Comparison of ENCODE assay signal across 20 mouse cellular contexts in the genomic region with DNA sequence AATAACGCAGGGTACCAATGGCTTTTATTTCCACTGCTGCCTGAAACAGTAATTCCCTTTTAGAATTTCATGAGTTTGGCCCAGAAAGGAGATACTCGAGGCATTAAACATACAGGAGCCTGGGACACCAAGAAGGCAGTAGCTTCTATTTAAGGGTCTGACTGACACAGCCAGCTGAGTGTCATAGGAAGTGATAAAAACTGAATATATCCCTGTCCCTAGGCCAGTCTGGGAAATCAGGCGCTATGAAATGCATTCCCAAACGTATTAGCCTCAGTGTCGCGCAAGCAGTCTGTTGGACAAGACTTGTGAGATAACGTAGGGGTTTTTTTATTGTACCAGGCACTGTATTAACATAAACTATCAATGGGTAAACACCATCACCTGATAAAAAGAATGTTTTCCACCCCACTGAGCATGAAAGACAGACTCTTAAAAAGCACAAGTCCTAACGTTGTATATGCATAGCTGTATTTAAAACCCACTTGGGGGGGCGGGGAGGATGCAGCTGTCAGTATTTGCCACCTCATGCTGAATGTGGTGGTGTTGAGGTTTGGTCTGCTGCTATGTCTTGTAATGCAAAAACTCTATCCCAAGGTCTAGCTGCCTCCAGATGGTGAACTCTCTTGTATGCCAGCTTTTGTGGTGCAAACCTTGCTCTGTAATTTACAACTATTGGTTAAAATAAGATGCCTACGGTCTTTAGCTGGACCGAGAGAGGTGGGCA. TPM values are rescaled to one million over a fixed set of nuclear protein-coding genes. Genes with fewer than 3 reads are reported as not detected.
DNase-seq lines count a peak whose midpoint lies in the region; ATAC-seq and TF ChIP-seq lines count a peak whose summit lies in the region.
"Had no signal": no experiment of that assay in that cellular context is flagged by ENCODE, and none has a peak within 500 bp of the region (broad histone marks: within the 10 kb centered on the region; RNA-seq: fewer than 3 reads in every experiment).

No protein-coding gene starts in this region.

- H3K27me3 ChIP-seq in embryonic facial prominence, embryonic 15.5 days, result no peaks in the 10 kb centered on the region
- H3K27me3 ChIP-seq in embryonic facial prominence, embryonic 10.5 days (replicated peaks; ENCODE audit: low read depth, poor library complexity, severe bottlenecking), result no peaks in the 10 kb centered on the region
- no peaks in the 10 kb centered on the region for H3K27me3 ChIP-seq in heart, embryonic 12.5 days (replicated peaks)
- no peaks in the 10 kb centered on the region for H3K27me3 ChIP-seq in liver, embryonic 16.5 days (ENCODE audit: control insufficient read depth, insufficient read depth, low read depth, low read length)
- no peaks in the 10 kb centered on the region for H3K27me3 ChIP-seq in liver, embryonic 12.5 days (replicated peaks)
- H3K27me3 ChIP-seq in myocyte (ENCODE audit: control insufficient read depth, insufficient read depth, insufficient read length), result no peaks in the 10 kb centered on the region
- H3K27me3 ChIP-seq: limb, embryonic 15.5 days; neural tube, embryonic 15.5 days had no signal

- 0 out of 2 replicates have a peak, but pooled peaks have one; percentile 43 for ATAC-seq in embryonic facial prominence, embryonic 15.5 days (ENCODE audit: insufficient number of reproducible peaks, low FRiP score, low TSS enrichment, low read depth)
- no peak for ATAC-seq in heart, embryonic 12.5 days (ENCODE audit: insufficient number of reproducible peaks, low FRiP score)
- ATAC-seq in liver, embryonic 16.5 days (ENCODE audit: low read depth), result no peak
- ATAC-seq in liver, embryonic 12.5 days, result no peak

- H3K4me3 ChIP-seq in embryonic facial prominence, embryonic 15.5 days (replicated peaks), result no peak overlapping the region
- no peak overlapping the region for H3K4me3 ChIP-seq in embryonic facial prominence, embryonic 10.5 days
- no peak overlapping the region for H3K4me3 ChIP-seq in heart, embryonic 12.5 days
- H3K4me3 ChIP-seq in liver, embryonic 16.5 days (ENCODE audit: low read depth, low read length), result no peak overlapping the region
- no peak overlapping the region for H3K4me3 ChIP-seq in liver, embryonic 12.5 days
- no peak overlapping the region for H3K4me3 ChIP-seq in myocyte
- H3K4me3 ChIP-seq: limb, embryonic 15.5 days; neural tube, embryonic 15.5 days had no signal

- H3K79me2 ChIP-seq in myocyte (ENCODE audit: control insufficient read depth, insufficient read depth), result no peaks in the 10 kb centered on the region

- no peak overlapping the region for H3ac ChIP-seq in myocyte (ENCODE audit: control insufficient read depth, insufficient read length)

- H3K9me3 ChIP-seq in embryonic facial prominence, embryonic 15.5 days (replicated peaks), result no peaks in the 10 kb centered on the region
- no peaks in the 10 kb centered on the region for H3K9me3 ChIP-seq in embryonic facial prominence, embryonic 10.5 days
- no peaks in the 10 kb centered on the region for H3K9me3 ChIP-seq in heart, embryonic 12.5 days (replicated peaks)
- no peaks in the 10 kb centered on the region for H3K9me3 ChIP-seq in liver, embryonic 16.5 days (replicated peaks; ENCODE audit: control insufficient read depth, low read length)
- H3K9me3 ChIP-seq in liver, embryonic 12.5 days (replicated peaks), result no peaks in the 10 kb centered on the region
- H3K9me3 ChIP-seq: limb, embryonic 15.5 days; neural tube, embryonic 15.5 days had no signal

- 69% methylated on average over 11 of the region's 11 CpGs for WGBS in embryonic facial prominence, embryonic 15.5 days
- 74% methylated on average over 11 of the region's 11 CpGs for WGBS in embryonic facial prominence, embryonic 10.5 days
- 43% methylated on average over 11 of the region's 11 CpGs for WGBS in heart, embryonic 12.5 days
- WGBS in liver, embryonic 16.5 days (ENCODE audit: insufficient replicate concordance), result 57% methylated on average over 11 of the region's 11 CpGs
- 63% methylated on average over 11 of the region's 11 CpGs for WGBS in liver, embryonic 12.5 days (ENCODE audit: insufficient replicate concordance)

- no peaks in the 10 kb centered on the region for H3K36me3 ChIP-seq in embryonic facial prominence, embryonic 15.5 days
- H3K36me3 ChIP-seq in embryonic facial prominence, embryonic 10.5 days (replicated peaks), result no peaks in the 10 kb centered on the region
- H3K36me3 ChIP-seq in heart, embryonic 12.5 days, result no peaks in the 10 kb centered on the region
- H3K36me3 ChIP-seq in liver, embryonic 16.5 days (ENCODE audit: control insufficient read depth, insufficient read depth), result no peaks in the 10 kb centered on the region
- H3K36me3 ChIP-seq in liver, embryonic 12.5 days, result no peaks in the 10 kb centered on the region
- no peaks in the 10 kb centered on the region for H3K36me3 ChIP-seq in myocyte (ENCODE audit: control insufficient read depth, insufficient read depth)
- H3K36me3 ChIP-seq: limb, embryonic 15.5 days; neural tube, embryonic 15.5 days had no signal

- TF ChIP-seq POLR2A in myocyte (IDR thresholded peaks at IDR 0.05; ENCODE audit: insufficient read length, low read depth), result no peak

- no peak for DNase-seq in embryonic facial prominence, embryonic 10.5 days (ENCODE audit: low spot score)
- no peak for DNase-seq in heart, adult 18-20 months
- DNase-seq in cerebellum, adult 11 months, result no peak
- DNase-seq: cerebellum, adult 9-11 months; kidney, adult 18-20 months; kidney, postnatal 4 days; lung, postnatal 14 days; retina, postnatal 1 day; spleen, adult 18-20 months; thymus, postnatal 4 days had no signal

- no peaks in the 10 kb centered on the region for H3K4me1 ChIP-seq in embryonic facial prominence, embryonic 15.5 days
- peaks cover 26% of the 10 kb centered on the region for H3K4me1 ChIP-seq in embryonic facial prominence, embryonic 10.5 days
- peaks cover 45% of the 10 kb centered on the region for H3K4me1 ChIP-seq in heart, embryonic 12.5 days (replicated peaks)
- peaks cover 2% of the 10 kb centered on the region for H3K4me1 ChIP-seq in liver, embryonic 16.5 days (ENCODE audit: control insufficient read depth, low read depth, low read length)
- peaks cover 9% of the 10 kb centered on the region; the same call in 1 of the 2 replicates for H3K4me1 ChIP-seq in liver, embryonic 12.5 days
- H3K4me1 ChIP-seq: limb, embryonic 15.5 days had no signal

- no peak overlapping the region for H3K4me2 ChIP-seq in embryonic facial prominence, embryonic 15.5 days (replicated peaks)
- no peak overlapping the region for H3K4me2 ChIP-seq in heart, embryonic 12.5 days
- peak overlapping the region; percentile 29 for H3K4me2 ChIP-seq in liver, embryonic 16.5 days (ENCODE audit: low read depth, low read length)
- no peak overlapping the region for H3K4me2 ChIP-seq in liver, embryonic 12.5 days
- peak overlapping the region; percentile 60 for H3K4me2 ChIP-seq in myocyte (ENCODE audit: low read depth)
- H3K4me2 ChIP-seq: limb, embryonic 15.5 days; neural tube, embryonic 15.5 days had no signal

- no peak overlapping the region for H3K27ac ChIP-seq in embryonic facial prominence, embryonic 15.5 days (replicated peaks)
- no peak overlapping the region for H3K27ac ChIP-seq in embryonic facial prominence, embryonic 10.5 days (replicated peaks)
- 0 out of 2 replicates have a peak overlapping the region, but pooled peaks have one; percentile 15 for H3K27ac ChIP-seq in heart, embryonic 12.5 days (ENCODE audit: poor library complexity, severe bottlenecking)
- H3K27ac ChIP-seq in liver, embryonic 16.5 days (ENCODE audit: low read length), result 0 out of 2 replicates have a peak overlapping the region, but pooled peaks have one; percentile 9
- H3K27ac ChIP-seq in liver, embryonic 12.5 days, result no peak overlapping the region
- H3K27ac ChIP-seq: limb, embryonic 15.5 days; neural tube, embryonic 15.5 days had no signal

- no peak overlapping the region for H3K9ac ChIP-seq in embryonic facial prominence, embryonic 15.5 days
- no peak overlapping the region for H3K9ac ChIP-seq in heart, embryonic 12.5 days
- no peak overlapping the region for H3K9ac ChIP-seq in liver, embryonic 16.5 days (ENCODE audit: low read depth, low read length)
- H3K9ac ChIP-seq in liver, embryonic 12.5 days, result no peak overlapping the region
- H3K9ac ChIP-seq: limb, embryonic 15.5 days; neural tube, embryonic 15.5 days had no signal

TF ChIP-seq in myocyte, 11 proteins besides CTCF, POLR2A, EP300 and RAD21 (continues in another document):
- TF ChIP-seq REST (IDR thresholded peaks at IDR 0.05; ENCODE audit: insufficient read depth, insufficient read length) (no peak), TCF12 (IDR thresholded peaks at IDR 0.05; ENCODE audit: insufficient read depth, poor library complexity, severe bottlenecking) (peak; percentile 80), SRF (IDR thresholded peaks at IDR 0.05; ENCODE audit: control insufficient read depth, insufficient read length, low read depth) (no peak), MAX (IDR thresholded peaks at IDR 0.05; ENCODE audit: low read depth) (no peak), CEBPB (IDR thresholded peaks at IDR 0.05; ENCODE audit: insufficient read depth, poor library complexity, severe bottlenecking) (no peak), USF1 (IDR thresholded peaks at IDR 0.05; ENCODE audit: low read depth) (no peak), MYOD1 (IDR thresholded peaks at IDR 0.05; ENCODE audit: control insufficient read depth in 1 of 3, insufficient read length in 2 of 3, low read depth in 2 of 3) (peak; percentile 90 to 93 (median 92)), E2F4 (IDR thresholded peaks at IDR 0.05; ENCODE audit: insufficient read depth) (no peak)

RNA-seq across cellular contexts. Expression of gene Gpam, which starts 6.4 kb away (rescaled TPM):
- 12.7 and 13.7 TPM in 2 replicates for polyA plus RNA-seq in embryonic facial prominence, embryonic 15.5 days (2015; fragmentation: Nextera tagmentation; extraction: Ambion mirVana)
- 18.1 and 20.4 TPM in 2 replicates for polyA plus RNA-seq in embryonic facial prominence, embryonic 10.5 days (2016; fragmentation: Nextera tagmentation; extraction: Ambion mirVana)
- 11.9 and 12.8 TPM in 2 replicates for polyA plus RNA-seq in heart, embryonic 12.5 days (2016; fragmentation: Nextera tagmentation; extraction: Ambion mirVana)
- 100 to 1,000 TPM; 147 to 182 TPM for total RNA-seq in heart, adult 18-20 months (2021)
- polyA plus RNA-seq in liver, embryonic 16.5 days (2015; fragmentation: Nextera tagmentation; extraction: Ambion mirVana), result 43.3 and 45.2 TPM in 2 replicates
- 26.9 and 27.1 TPM in 2 replicates for polyA plus RNA-seq in liver, embryonic 12.5 days (2016; fragmentation: Nextera tagmentation; extraction: Ambion mirVana)
- 18.1 TPM for polyA plus RNA-seq in myocyte (2012; fragmentation: generic; extraction: Trizol)

RNA-seq across cellular contexts. Expression of gene Tectb, which starts 59.9 kb away (rescaled TPM):
- polyA plus RNA-seq in embryonic facial prominence, embryonic 15.5 days (2015; fragmentation: Nextera tagmentation; extraction: Ambion mirVana), result 0.36 TPM in 1 of 2 replicates, not detected in the other
- not detected in 2 replicates for polyA plus RNA-seq in embryonic facial prominence, embryonic 10.5 days (2016; fragmentation: Nextera tagmentation; extraction: Ambion mirVana)
- polyA plus RNA-seq in heart, embryonic 12.5 days (2016; fragmentation: Nextera tagmentation; extraction: Ambion mirVana), result not detected in 2 replicates
- under 1 TPM in 1 of 2 experiments, not detected in 1; 0.41 TPM for total RNA-seq in heart, adult 18-20 months (2021)
- 0.40 and 0.53 TPM in 2 replicates for polyA plus RNA-seq in liver, embryonic 16.5 days (2015; fragmentation: Nextera tagmentation; extraction: Ambion mirVana)
- 0.05 and 0.06 TPM in 2 replicates for polyA plus RNA-seq in liver, embryonic 12.5 days (2016; fragmentation: Nextera tagmentation; extraction: Ambion mirVana)
- polyA plus RNA-seq in myocyte (2012; fragmentation: generic; extraction: Trizol), result not detected
- total RNA-seq: gastrocnemius, adult 8-10 months; monocyte, adult 5-6 weeks had no signal
- polyA plus RNA-seq: hindbrain, embryonic 11.5 days; limb, embryonic 15.5 days; neural tube, embryonic 15.5 days had no signal

Comparison
In these comparisons a context has a peak if more than half of its experiments do, and no peak if none do; other contexts are left out.
1. H3K27ac ChIP-seq: peak in heart, embryonic 12.5 days (single experiment) and liver, embryonic 16.5 days (single experiment); none in embryonic facial prominence, embryonic 15.5 days (single experiment), embryonic facial prominence, embryonic 10.5 days (single experiment) and liver, embryonic 12.5 days (single experiment).
2. H3K4me2 ChIP-seq: peak in liver, embryonic 16.5 days (single experiment) and myocyte (single experiment); none in embryonic facial prominence, embryonic 15.5 days (single experiment), heart, embryonic 12.5 days (single experiment) and liver, embryonic 12.5 days (single experiment).